Mouse (Mus musculus): Measurements from ENCODE around the gene Exoc6b. TPM values are rescaled to one million over a fixed set of nuclear protein-coding genes. Genes with fewer than 3 reads are reported as not detected.
A peak's percentile ranks its signal among the peaks of the same experiment; 100 is the strongest.
"Not testable (repeated sequence)": the region's sequence is repeated elsewhere in the genome, so short reads cannot be mapped to it uniquely, and the experiment has no call there.

Exoc6b gene
- polyA plus RNA-seq, 1 experiment from 2014 or later, result 11.7 TPM

DNA sequence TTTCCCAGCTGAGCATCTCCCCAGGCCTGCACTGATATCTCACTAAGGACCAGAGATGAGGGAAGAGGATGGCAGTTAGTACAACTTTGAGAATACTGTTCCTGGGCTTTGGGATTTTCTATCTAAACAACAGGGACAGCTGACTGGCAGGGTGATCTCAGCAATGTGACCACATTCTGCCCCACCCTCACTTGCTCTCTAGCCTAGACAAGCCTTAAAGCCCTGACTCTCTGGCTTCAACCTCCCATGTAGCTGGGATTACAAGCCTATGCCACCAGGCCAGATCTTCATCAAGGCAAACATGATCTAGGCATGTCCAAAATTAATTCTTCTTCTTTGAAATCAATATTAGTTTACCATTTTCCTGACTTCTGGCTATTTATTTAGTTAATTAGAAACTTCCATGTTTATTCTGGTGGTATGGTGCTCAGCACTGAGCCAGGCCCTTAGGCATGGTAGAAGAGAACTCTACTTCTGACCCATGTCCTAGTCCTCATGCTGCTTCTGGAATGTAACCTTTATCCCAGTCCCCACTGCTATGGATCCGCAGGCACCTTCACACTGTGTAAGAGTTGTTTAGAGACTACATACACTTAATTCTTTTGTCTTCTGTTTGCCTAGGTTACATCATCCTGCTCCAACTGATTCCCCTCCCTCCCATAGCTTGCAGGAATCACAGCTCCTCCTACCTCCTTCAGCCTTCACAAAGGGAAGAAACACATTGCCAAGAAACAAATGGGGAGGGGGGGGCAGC is 468.0 kb downstream of the Exoc6b start:
- Histone ChIP-seq H3K9me3 (ENCODE audit: control insufficient read depth, low read length) (no peaks in the 10 kb centered on the region), H3K27me3 (ENCODE audit: control insufficient read depth, insufficient read depth, low read length) (no peaks in the 10 kb centered on the region), H3K4me2 (replicated peaks; ENCODE audit: low read depth) (no peak overlapping the region), H3K9ac (ENCODE audit: low read length) (no peak overlapping the region), H3K4me3 (ENCODE audit: low read depth, low read length) (no peak overlapping the region), H3K4me1 (replicated peaks; ENCODE audit: control insufficient read depth, insufficient read depth) (no peaks in the 10 kb centered on the region), H3K36me3 (ENCODE audit: control insufficient read depth, insufficient read depth, low read length) (no peaks in the 10 kb centered on the region), H3K27ac (replicated peaks) (no peak overlapping the region)
- peak; percentile 16 for DNase-seq (ENCODE audit: low spot score)
- WGBS, result 30% methylated on average over 1 of the region's 1 CpGs
- TF ChIP-seq EP300 (optimal IDR thresholded peaks at IDR 0.05) (no peak), CTCF (IDR thresholded peaks at IDR 0.05; ENCODE audit: low read depth) (no peak)
- ATAC-seq (ENCODE audit: low FRiP score, low TSS enrichment), result peak; percentile 93

GRCm38 (mm10) chr6:84599296-84599695 is 470.0 kb downstream of the Exoc6b start:
- H3K4me2 ChIP-seq (replicated peaks; ENCODE audit: low read depth); H3K36me3 ChIP-seq (ENCODE audit: control insufficient read depth, insufficient read depth, low read length); H3K27me3 ChIP-seq (ENCODE audit: control insufficient read depth, insufficient read depth, low read length); H3K9me3 ChIP-seq (ENCODE audit: control insufficient read depth, low read length); H3K27ac ChIP-seq (replicated peaks); H3K9ac ChIP-seq (ENCODE audit: low read length); H3K4me3 ChIP-seq (ENCODE audit: low read depth, low read length); ATAC-seq (ENCODE audit: low FRiP score, low TSS enrichment); H3K4me1 ChIP-seq (replicated peaks; ENCODE audit: control insufficient read depth, insufficient read depth): not testable (repeated sequence)
- 88% methylated on average over 3 of the region's 3 CpGs for WGBS
- peak; percentile 3 for DNase-seq (ENCODE audit: low spot score)

GRCm38 (mm10) chr6:84598725-84599124 is 470.6 kb downstream of the Exoc6b start:
- Histone ChIP-seq H3K9me3 (ENCODE audit: control insufficient read depth, low read length) (no peaks in the 10 kb centered on the region), H3K4me1 (replicated peaks; ENCODE audit: control insufficient read depth, insufficient read depth) (no peaks in the 10 kb centered on the region), H3K27me3 (ENCODE audit: control insufficient read depth, insufficient read depth, low read length) (no peaks in the 10 kb centered on the region), H3K36me3 (ENCODE audit: control insufficient read depth, insufficient read depth, low read length) (no peaks in the 10 kb centered on the region), H3K4me3 (ENCODE audit: low read depth, low read length) (no peak overlapping the region), H3K9ac (ENCODE audit: low read length) (no peak overlapping the region), H3K4me2 (replicated peaks; ENCODE audit: low read depth) (no peak overlapping the region), H3K27ac (replicated peaks) (no peak overlapping the region)
- 55% methylated on average over 3 of the region's 3 CpGs for whole genome bisulfite sequencing
- no peak for ATAC-seq (ENCODE audit: low FRiP score, low TSS enrichment)
- no peak for TF ChIP-seq EP300 (optimal IDR thresholded peaks at IDR 0.05)
- TF ChIP-seq CTCF (IDR thresholded peaks at IDR 0.05; ENCODE audit: low read depth), result no peak
- DNase-seq (ENCODE audit: low spot score), result peak; percentile 6

DNA sequence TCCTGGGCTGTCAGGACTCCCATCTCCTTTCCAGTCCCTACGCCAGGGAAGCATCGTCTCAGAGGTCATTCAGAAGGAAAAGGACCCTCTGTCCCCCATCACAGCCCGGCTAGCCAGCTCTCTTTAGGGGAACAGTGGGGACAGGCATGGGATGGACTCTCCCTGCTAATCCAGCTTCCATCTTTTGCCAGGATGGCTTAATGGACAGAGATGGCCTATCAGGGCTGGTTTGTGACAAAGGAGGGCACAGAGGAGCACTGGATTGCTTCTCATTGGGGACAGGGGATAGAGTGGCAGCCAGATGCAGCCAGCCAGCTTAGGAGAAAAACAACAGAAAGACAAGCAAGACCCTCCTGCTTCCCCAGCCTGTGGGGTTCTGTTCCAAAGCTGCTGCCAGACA is 474.7 kb downstream of the Exoc6b start:
- DNase-seq (ENCODE audit: low spot score), result peak; percentile 7
- H3K4me3 ChIP-seq (ENCODE audit: low read depth, low read length), result no peak overlapping the region
- no peak for ATAC-seq (ENCODE audit: low FRiP score, low TSS enrichment)
- H3K4me2 ChIP-seq (replicated peaks; ENCODE audit: low read depth), result no peak overlapping the region
- no peak overlapping the region for H3K9ac ChIP-seq (ENCODE audit: low read length)
- no peak overlapping the region for H3K27ac ChIP-seq (replicated peaks)
- 71% methylated on average over 3 of the region's 3 CpGs for WGBS
- TF ChIP-seq CTCF (IDR thresholded peaks at IDR 0.05; ENCODE audit: low read depth) (no peak), EP300 (optimal IDR thresholded peaks at IDR 0.05) (no peak)
- H3K36me3 ChIP-seq (ENCODE audit: control insufficient read depth, insufficient read depth, low read length), result no peaks in the 10 kb centered on the region
- H3K27me3 ChIP-seq (ENCODE audit: control insufficient read depth, insufficient read depth, low read length), result no peaks in the 10 kb centered on the region
- 0 out of 2 replicates have a peak, but pooled peaks cover 2% of the 10 kb centered on the region for H3K4me1 ChIP-seq (replicated peaks; ENCODE audit: control insufficient read depth, insufficient read depth)
- H3K9me3 ChIP-seq (ENCODE audit: control insufficient read depth, low read length), result no peaks in the 10 kb centered on the region

GRCm38 (mm10) chr6:84593693-84594092 is 475.6 kb downstream of the Exoc6b start, which contains the start of gene Cyp26b1:
Cyp26b1 (minus strand) TSS chr6:84593908.
- no peak within 1 kb of the TSS for H3K4me3 ChIP-seq (ENCODE audit: low read depth, low read length)
- H3K36me3 ChIP-seq (ENCODE audit: control insufficient read depth, insufficient read depth, low read length), result no peaks in the 10 kb centered on the region
- no peak within 1 kb of the TSS for H3K9ac ChIP-seq (ENCODE audit: low read length)
- 85% methylated on average over 10 of the region's 10 CpGs for WGBS
- ATAC-seq (ENCODE audit: low FRiP score, low TSS enrichment) (no peak), DNase-seq (ENCODE audit: low spot score) (peak; percentile 13)
- H3K4me2 ChIP-seq (replicated peaks; ENCODE audit: low read depth), result no peak within 1 kb of the TSS
- H3K9me3 ChIP-seq (ENCODE audit: control insufficient read depth, low read length), result no peaks in the 10 kb centered on the region
- H3K27me3 ChIP-seq (ENCODE audit: control insufficient read depth, insufficient read depth, low read length), result no peaks in the 10 kb centered on the region
- no peak within 1 kb of the TSS for H3K27ac ChIP-seq (replicated peaks)
- TF ChIP-seq CTCF (IDR thresholded peaks at IDR 0.05; ENCODE audit: low read depth), result no peak
- TF ChIP-seq EP300 (optimal IDR thresholded peaks at IDR 0.05), result no peak
- H3K4me1 ChIP-seq (replicated peaks; ENCODE audit: control insufficient read depth, insufficient read depth), result 0 out of 2 replicates have a peak, but pooled peaks cover 3% of the 10 kb centered on the region

DNA sequence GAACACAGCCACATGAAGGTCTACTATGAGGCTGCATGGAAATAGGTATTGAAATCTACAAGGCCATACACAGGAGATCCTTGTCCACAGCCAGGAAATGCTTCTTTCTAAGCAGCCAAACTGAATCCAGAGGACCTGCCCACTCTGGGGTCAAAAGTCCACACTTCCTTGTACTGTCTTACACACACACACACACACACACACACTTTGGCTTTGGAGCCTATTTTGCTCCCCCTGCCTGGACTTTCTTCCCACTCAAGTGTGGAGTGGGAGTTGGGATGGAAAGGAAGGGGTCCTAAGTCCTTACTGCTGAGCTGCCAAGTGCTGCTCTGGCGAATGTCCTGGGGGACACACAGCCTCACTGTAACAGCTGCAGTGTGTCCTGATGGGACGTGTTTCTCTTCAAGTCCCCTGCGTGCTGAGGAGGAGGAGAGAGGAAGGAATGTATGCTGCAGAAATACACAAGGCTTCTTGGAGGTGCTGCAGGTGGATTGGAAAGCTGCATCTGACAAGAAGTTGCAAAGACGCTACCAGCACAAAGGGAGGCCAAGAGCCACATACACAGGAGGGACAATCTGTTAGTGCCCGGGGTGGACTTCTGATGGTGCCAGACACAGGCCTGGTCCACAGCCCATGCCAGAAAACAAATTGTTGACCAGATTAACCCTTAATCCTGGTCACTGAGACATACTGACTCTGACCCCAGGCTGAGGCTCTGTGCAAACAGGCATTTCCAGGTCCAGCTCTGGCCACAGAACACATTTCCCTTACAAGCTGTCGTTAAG is 478.2 kb downstream of the Exoc6b start:
- Histone ChIP-seq H3K9me3 (ENCODE audit: control insufficient read depth, low read length) (no peaks in the 10 kb centered on the region), H3K36me3 (ENCODE audit: control insufficient read depth, insufficient read depth, low read length) (no peaks in the 10 kb centered on the region), H3K4me1 (replicated peaks; ENCODE audit: control insufficient read depth, insufficient read depth) (peaks cover 7% of the 10 kb centered on the region), H3K4me2 (replicated peaks; ENCODE audit: low read depth) (no peak overlapping the region), H3K27ac (replicated peaks) (no peak overlapping the region), H3K4me3 (ENCODE audit: low read depth, low read length) (no peak overlapping the region), H3K27me3 (ENCODE audit: control insufficient read depth, insufficient read depth, low read length) (0 out of 2 replicates have a peak, but pooled peaks cover 3% of the 10 kb centered on the region), H3K9ac (ENCODE audit: low read length) (no peak overlapping the region)
- DNase-seq (ENCODE audit: low spot score) (peak; percentile 46), ATAC-seq (ENCODE audit: low FRiP score, low TSS enrichment) (0 out of 2 replicates have a peak, but pooled peaks have one; percentile 33)
- 47% methylated on average over 6 of the region's 6 CpGs for WGBS
- no peak for TF ChIP-seq CTCF (IDR thresholded peaks at IDR 0.05; ENCODE audit: low read depth)
- no peak for TF ChIP-seq EP300 (optimal IDR thresholded peaks at IDR 0.05)

Data from stomach, postnatal 0 days (tissue).